Mouse (Mus musculus): ENCODE data around the gene Flywch2. TPM values are rescaled to one million over a fixed set of nuclear protein-coding genes. Genes with fewer than 3 reads are reported as not detected.

The Flywch2 gene
- 1 to 10 TPM; 6.3 to 7.6 TPM for polyA plus RNA-seq (2017; shearing (Covaris generic))

DNA sequence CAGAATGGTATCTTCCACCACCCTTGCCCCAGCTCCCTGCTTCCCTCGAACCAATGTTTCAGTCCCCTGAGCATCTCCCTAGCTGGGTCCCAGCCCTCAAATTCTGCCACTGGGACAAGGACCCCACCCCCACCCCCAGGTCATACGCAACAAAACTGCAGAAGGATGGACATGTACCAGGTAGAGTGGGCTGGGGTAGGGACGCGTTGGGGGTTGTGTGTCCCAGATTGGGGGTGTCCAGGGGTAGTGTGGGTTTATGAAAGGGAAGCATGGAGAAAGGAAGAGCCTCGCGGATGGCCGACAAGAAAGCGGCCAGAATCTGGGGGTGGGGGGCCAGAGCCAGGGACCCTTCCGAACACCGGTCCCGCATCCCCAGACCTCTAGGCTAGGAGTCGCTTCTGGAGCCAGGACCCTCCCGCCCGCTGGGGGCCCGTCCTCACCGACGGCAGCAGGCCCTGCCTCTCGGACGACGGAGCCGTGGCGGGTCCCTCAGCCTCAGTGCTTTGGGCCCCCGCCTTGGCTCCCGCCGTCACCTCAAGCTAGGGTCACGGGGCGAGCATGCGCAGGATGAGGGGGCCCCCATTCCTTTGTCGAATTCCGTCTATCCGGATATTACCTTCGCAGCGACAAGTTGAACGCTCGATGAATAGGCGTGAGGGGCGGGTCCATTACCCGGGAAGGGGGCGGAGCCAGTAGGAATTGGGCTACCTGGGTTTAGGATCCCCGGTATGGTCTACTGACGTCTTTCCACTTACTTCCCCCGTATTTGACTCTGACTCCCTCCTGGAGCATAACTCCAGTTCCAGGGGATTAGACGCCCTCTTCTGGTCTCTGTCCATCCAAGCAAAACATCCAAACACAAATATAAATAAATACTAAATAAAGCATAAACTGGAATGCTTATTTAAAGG is at the start of gene Flywch2:
Flywch2 (minus strand) TSS at position 521 of the 911 bp plus-strand sequence.

GRCm38 (mm10) chr17:23829064-23829619 is 43.3 kb upstream of the Flywch2 start, which contains the start of gene Elob:
Gene Elob, minus strand, starts transcription at chr17:23829136.

DNA sequence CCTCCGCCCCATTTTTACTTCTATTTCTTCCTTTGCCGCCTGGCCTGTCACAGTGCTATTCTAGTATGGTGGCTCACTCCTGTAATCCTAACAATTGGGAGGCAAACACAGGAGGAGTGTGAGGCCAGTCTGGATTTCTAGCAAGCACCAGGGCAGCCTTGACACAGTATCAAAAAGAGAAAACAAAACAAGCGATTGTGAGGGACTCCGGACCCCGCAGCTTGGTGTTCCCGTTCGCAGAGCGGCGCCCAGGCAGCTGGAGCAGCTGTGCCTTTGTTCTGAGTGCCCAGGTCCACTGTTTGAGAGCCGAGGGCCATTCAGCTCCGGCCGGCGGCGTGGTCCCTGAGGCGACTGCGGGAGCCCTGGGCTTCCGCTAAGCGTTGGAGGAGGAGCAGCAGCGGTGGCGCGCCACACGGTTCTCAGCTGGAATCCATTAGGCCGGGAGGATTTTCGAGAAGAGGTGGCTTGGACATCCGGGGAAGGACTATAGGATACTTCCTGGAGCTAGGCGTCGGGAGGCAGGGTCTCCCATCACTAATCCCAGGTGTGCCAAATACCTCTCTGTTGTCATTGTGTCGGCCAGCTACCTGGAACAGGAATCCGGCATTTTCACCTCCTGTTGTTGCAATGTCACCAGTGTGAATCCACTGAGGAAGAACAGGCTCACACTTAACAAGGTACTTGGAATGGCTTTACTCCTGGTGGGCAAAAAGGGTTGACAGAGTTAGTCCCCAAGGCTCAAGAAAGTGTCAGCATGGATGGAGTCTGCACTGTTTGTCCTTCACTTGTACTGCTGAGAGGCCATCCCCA is 4.6 kb upstream of the Flywch2 start, which contains the start of gene Srrm2:
Srrm2 (plus strand) TSS at position 264 of the 810 bp plus-strand sequence.

DNA sequence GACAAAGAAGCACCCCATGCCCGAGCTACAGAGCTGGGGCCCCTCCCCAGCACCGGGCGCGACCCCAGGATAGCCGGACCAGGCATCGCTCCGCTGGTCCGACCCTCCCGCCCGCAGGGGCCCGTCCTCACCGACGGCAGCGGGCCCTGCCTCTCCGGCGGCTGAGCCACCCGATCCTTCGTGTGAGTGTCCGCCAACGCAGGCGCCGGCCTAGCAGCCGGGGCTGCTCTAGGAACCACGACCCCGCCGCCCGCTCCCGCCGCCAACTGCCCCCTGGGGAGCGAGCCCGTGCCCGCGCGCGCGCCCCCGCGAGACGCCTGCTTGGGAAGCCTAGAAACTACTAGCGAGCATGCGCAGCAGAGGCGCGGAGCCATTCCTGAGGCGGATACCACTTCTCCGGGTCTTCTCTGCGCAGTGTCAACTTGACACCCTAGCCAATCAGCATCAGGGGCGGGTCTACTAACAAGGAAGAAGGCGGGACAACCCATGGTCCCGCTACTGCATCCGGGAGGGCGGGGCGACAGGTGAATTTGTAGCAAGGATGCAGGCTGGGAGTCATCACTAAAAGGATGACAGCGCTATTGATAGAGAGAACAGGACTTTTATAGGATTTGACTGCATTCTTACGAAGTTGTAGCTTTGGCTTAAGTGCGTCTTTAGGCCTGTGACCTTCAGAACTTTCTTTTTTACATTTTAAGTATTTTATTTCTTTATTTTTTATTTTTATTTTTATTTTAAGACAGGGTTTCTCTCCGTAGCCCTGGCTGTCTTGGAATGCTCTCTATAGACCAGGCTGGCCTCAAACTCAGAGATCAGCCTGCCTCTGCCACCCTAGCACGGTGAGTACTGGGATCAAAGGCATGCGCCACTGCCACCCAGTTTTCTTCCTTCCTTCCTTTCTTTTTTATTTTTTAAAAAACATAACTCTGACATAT is 14.3 kb downstream of the Flywch2 start, which contains the start of gene Flywch1:
Flywch1 (minus strand) TSS at position 319 of the 935 bp plus-strand sequence.

GRCm38 (mm10) chr17:23745301-23746251 is 40.3 kb downstream of the Flywch2 start, which contains the start of gene Kremen2:
Gene Kremen2, minus strand, starts transcription at chr17:23745833.

DNA sequence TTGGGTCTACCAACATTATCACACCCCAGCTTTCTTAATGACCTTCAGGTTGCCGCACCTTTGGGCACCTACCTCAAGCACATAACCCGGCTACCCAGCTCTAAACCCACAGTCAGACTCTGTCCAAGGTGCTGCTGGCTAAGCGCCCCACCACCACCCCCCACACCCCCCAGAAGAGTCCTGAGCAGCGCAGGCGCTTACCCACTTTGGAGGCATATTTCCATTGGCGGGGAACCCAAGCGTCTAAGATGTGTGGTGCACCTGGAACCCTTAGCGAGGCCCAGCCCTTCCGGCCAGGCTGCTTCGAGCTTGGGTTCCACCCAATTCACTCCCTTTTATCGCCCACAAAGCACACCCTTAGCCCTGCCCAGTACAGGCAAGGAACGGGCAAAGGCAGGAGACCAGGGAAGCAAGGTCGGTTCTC is 45.3 kb downstream of the Flywch2 start, which contains the start of gene Paqr4:
Paqr4 (minus strand) TSS at position 270 of the 424 bp plus-strand sequence.

Other genes with a start within 250 kb of the Flywch2 start
- gene Zfp213, start 221.8 kb downstream of the Flywch2 start, polyA plus RNA-seq (2017; shearing (Covaris generic)): 10 to 100 TPM; 12.5 to 13.4 TPM
- gene Zfp13, start 186.6 kb downstream of the Flywch2 start, polyA plus RNA-seq (2017; shearing (Covaris generic)): not detected
- gene Zscan10, start 185.2 kb downstream of the Flywch2 start, polyA plus RNA-seq (2017; shearing (Covaris generic)): 1 to 10 TPM in 1 of 2 experiments, under 1 TPM in 1; 0.19 to 1.2 TPM
- gene Mmp25, start 140.8 kb downstream of the Flywch2 start, polyA plus RNA-seq (2017; shearing (Covaris generic)): under 1 TPM; 0.12 to 0.99 TPM
- under 1 TPM; 0.11 to 0.43 TPM for gene Bicdl2, start 125.6 kb downstream of the Flywch2 start, polyA plus RNA-seq (2017; shearing (Covaris generic))
- gene Hcfc1r1, start 112.5 kb downstream of the Flywch2 start, polyA plus RNA-seq (2017; shearing (Covaris generic)): 10 to 100 TPM; 49.0 to 52.4 TPM
- gene Thoc6, start 112.2 kb downstream of the Flywch2 start, polyA plus RNA-seq (2017; shearing (Covaris generic)): 10 to 100 TPM; 30.0 to 38.4 TPM
- 1 to 10 TPM; 5.5 to 6.7 TPM for gene Tnfrsf12a, start 108.6 kb downstream of the Flywch2 start, polyA plus RNA-seq (2017; shearing (Covaris generic))
- gene Cldn6, start 106.8 kb downstream of the Flywch2 start, polyA plus RNA-seq (2017; shearing (Covaris generic)): under 1 TPM in 1 of 2 experiments, not detected in 1; 0.11 TPM
- gene Cldn9, start 102.1 kb downstream of the Flywch2 start, polyA plus RNA-seq (2017; shearing (Covaris generic)): under 1 TPM in 1 of 2 experiments, not detected in 1; 0.12 TPM
- under 1 TPM; 0.10 to 0.39 TPM for gene 1520401A03Rik, start 63.3 kb downstream of the Flywch2 start, polyA plus RNA-seq (2017; shearing (Covaris generic))
- 10 to 100 TPM; 31.6 to 39.0 TPM for gene Pkmyt1, start 59.7 kb downstream of the Flywch2 start, polyA plus RNA-seq (2017; shearing (Covaris generic))
- gene Paqr4, start 45.2 kb downstream of the Flywch2 start, polyA plus RNA-seq (2017; shearing (Covaris generic)): 10 to 100 TPM; 10.0 to 20.7 TPM
- gene Kremen2, start 40.2 kb downstream of the Flywch2 start, polyA plus RNA-seq (2017; shearing (Covaris generic)): 10 to 100 TPM in 1 of 2 experiments, 1 to 10 TPM in 1; 4.0 to 11.8 TPM
- 10 to 100 TPM; 23.5 to 40.0 TPM for gene Flywch1, start 14.5 kb downstream of the Flywch2 start, polyA plus RNA-seq (2017; shearing (Covaris generic))
- 100 to 1,000 TPM; 921 to 934 TPM for gene Srrm2, start 4.5 kb upstream of the Flywch2 start, polyA plus RNA-seq (2017; shearing (Covaris generic))
- gene Elob, start 43.1 kb upstream of the Flywch2 start, polyA plus RNA-seq (2017; shearing (Covaris generic)): 100 to 1,000 TPM; 701 to 738 TPM
- under 1 TPM; 0.17 to 0.39 TPM for gene Prss33, start 50.0 kb upstream of the Flywch2 start, polyA plus RNA-seq (2017; shearing (Covaris generic))
- under 1 TPM in 1 of 2 experiments, not detected in 1; 0.77 TPM for gene Prss32, start 57.8 kb upstream of the Flywch2 start, polyA plus RNA-seq (2017; shearing (Covaris generic))
- 1 to 10 TPM; 1.9 to 3.0 TPM for gene Prss41, start 58.1 kb upstream of the Flywch2 start, polyA plus RNA-seq (2017; shearing (Covaris generic))
- gene Prss21, start 82.0 kb upstream of the Flywch2 start, polyA plus RNA-seq (2017; shearing (Covaris generic)): not detected
- gene Dcpp1, start 94.8 kb upstream of the Flywch2 start, polyA plus RNA-seq (2017; shearing (Covaris generic)): not detected
- gene Dcpp2, start 94.8 kb upstream of the Flywch2 start, polyA plus RNA-seq (2017; shearing (Covaris generic)): not detected
- not detected for gene Dcpp3, start 131.4 kb upstream of the Flywch2 start, polyA plus RNA-seq (2017; shearing (Covaris generic))
- gene Sbp, start 155.6 kb upstream of the Flywch2 start, polyA plus RNA-seq (2017; shearing (Covaris generic)): not detected
- not detected for gene Sbpl, start 169.2 kb upstream of the Flywch2 start, polyA plus RNA-seq (2017; shearing (Covaris generic))
- gene Prss30, start 194.5 kb upstream of the Flywch2 start, polyA plus RNA-seq (2017; shearing (Covaris generic)): 1 to 10 TPM in 1 of 2 experiments, under 1 TPM in 1; 0.88 to 1.2 TPM
- gene Prss22, start 212.0 kb upstream of the Flywch2 start, polyA plus RNA-seq (2017; shearing (Covaris generic)): not detected

All from activated CD4-positive, CD25-positive, alpha-beta regulatory T cell (primary cell).